Mouse (Mus musculus): ENCODE data around the gene Cdc25a.

- TF ChIP-seq CTCF (IDR thresholded peaks at IDR 0.05; ENCODE audit: borderline replicate concordance, extremely low read depth, insufficient read depth, insufficient read length) (no peak), POLR2A (IDR thresholded peaks at IDR 0.05; ENCODE audit: borderline replicate concordance, extremely low read depth, insufficient read depth, insufficient read length, poor library complexity, severe bottlenecking) (no peak)
Observed at GRCm38 (mm10) chr9:109891501-109891900, 16.1 kb downstream of the Cdc25a start.
